Mouse (Mus musculus): Measurements from ENCODE around the gene Rph3al. TPM values are rescaled to one million over a fixed set of nuclear protein-coding genes. Genes with fewer than 3 reads are reported as not detected.

Gene Rph3al
- polyA plus RNA-seq, 1 experiment from 2014 or later: 0.84 TPM

DNA sequence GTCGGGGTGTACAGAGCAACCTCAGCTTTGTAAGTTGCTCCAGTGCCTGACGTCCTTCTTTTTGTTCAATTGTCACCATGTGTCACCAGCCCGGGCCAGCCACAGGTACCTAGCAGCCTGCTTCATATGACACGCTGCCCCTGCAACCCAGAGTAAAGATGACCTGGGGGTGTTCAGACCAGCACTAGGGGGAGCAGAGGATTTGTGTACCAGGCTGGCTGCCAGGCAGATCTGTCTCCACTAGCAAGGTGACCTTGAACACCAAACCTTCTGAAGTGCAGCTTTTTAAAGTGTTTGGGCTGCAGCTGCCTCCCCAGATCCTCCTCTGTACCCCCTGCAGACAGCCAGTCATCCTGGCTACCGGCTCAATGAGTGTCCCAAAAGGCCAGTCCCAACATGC, 9.0 kb upstream of the Rph3al start:
- 35% methylated on average over 5 of the region's 5 CpGs for WGBS
- Histone ChIP-seq H3K36me3 (no peaks in the 10 kb centered on the region), H3K4me3 (no peak overlapping the region), H3K9me3 (peaks cover 3% of the 10 kb centered on the region; the same call in 1 of the 2 replicates), H3K27ac (replicated peaks) (no peak overlapping the region), H3K27me3 (no peaks in the 10 kb centered on the region), H3K4me2 (replicated peaks) (no peak overlapping the region), H3K4me1 (peaks cover 17% of the 10 kb centered on the region), H3K9ac (replicated peaks) (no peak overlapping the region)
- no peak for ATAC-seq (ENCODE audit: low FRiP score, low read depth)

DNA sequence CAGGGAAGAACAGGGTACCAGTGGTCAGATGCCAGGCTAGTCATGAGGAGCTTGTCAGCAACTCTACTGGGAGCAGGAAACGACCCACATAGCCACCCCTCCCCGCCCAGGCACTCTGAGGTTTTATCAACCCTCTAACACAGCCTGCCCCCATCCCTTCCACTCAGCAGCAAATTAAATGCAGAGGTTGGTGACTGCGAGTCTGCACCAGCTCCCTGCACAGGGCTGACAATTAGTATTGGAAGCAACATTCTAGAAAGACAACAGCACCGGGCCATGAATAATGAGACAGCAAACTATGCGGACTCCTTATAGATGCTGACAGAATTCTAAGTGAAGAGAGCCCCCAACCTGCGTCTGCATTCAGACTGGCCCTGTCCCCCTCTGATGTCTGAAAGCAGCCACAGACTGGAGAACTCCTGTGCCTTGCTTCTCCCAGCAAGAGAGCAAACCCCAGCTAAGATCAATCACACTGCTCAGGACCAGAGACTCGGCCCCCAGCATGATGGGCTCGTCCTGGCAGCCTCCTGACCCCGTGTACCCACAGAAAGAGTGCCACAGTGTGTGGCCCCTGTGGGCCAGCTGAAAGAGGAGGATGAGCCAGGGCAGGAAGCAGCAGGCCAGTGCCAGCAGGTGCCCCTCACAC, 7.7 kb upstream of the Rph3al start:
- peaks cover 3% of the 10 kb centered on the region; the same call in 1 of the 2 replicates for H3K9me3 ChIP-seq
- no peak for ATAC-seq (ENCODE audit: low FRiP score, low read depth)
- no peak overlapping the region for H3K4me2 ChIP-seq (replicated peaks)
- no peaks in the 10 kb centered on the region for H3K27me3 ChIP-seq
- H3K4me1 ChIP-seq: peaks cover 17% of the 10 kb centered on the region
- 0 out of 2 replicates have a peak overlapping the region, but pooled peaks have one; percentile 24 for H3K9ac ChIP-seq (replicated peaks)
- no peaks in the 10 kb centered on the region for H3K36me3 ChIP-seq
- H3K27ac ChIP-seq (replicated peaks): peak overlapping the region; percentile 71
- H3K4me3 ChIP-seq: no peak overlapping the region
- 10% methylated on average over 9 of the region's 9 CpGs for WGBS

DNA sequence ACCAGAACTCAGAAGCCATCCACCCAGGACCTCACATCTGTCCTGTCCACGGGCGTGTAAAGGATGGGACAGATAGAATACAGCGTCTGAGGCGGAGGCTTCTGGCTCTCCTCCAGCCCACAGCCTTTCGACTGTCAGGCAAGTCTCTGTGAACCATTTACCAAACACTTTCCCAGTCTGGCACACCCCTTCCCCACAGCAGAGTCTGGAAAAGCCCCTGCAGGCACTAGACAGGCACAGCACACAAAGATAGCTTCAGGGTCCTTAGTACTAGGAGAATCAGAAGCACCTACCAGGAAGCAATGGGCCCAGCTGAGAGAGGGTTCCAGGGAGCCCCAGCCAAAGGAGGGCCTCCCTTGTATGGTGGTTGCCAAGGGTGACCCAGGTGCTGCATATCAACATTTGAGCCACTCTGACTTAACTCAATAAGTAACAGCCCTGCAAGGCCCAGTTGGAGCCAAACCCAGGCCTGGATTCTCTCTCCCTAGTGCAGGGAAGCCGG, 808 bp downstream of the Rph3al start:
- no peak overlapping the region for H3K4me2 ChIP-seq (replicated peaks)
- no peaks in the 10 kb centered on the region for H3K36me3 ChIP-seq
- H3K27ac ChIP-seq (replicated peaks): no peak overlapping the region; the same call in 1 of the 2 replicates
- peak overlapping the region; percentile 28; the same call in 1 of the 2 replicates for H3K9ac ChIP-seq (replicated peaks)
- WGBS: 59% methylated on average over 6 of the region's 6 CpGs
- H3K4me3 ChIP-seq: no peak overlapping the region
- H3K4me1 ChIP-seq: peaks cover 10% of the 10 kb centered on the region
- H3K27me3 ChIP-seq: 0 out of 2 replicates have a peak, but pooled peaks cover 6% of the 10 kb centered on the region
- no peaks in the 10 kb centered on the region for H3K9me3 ChIP-seq
- no peak for ATAC-seq (ENCODE audit: low FRiP score, low read depth)

DNA sequence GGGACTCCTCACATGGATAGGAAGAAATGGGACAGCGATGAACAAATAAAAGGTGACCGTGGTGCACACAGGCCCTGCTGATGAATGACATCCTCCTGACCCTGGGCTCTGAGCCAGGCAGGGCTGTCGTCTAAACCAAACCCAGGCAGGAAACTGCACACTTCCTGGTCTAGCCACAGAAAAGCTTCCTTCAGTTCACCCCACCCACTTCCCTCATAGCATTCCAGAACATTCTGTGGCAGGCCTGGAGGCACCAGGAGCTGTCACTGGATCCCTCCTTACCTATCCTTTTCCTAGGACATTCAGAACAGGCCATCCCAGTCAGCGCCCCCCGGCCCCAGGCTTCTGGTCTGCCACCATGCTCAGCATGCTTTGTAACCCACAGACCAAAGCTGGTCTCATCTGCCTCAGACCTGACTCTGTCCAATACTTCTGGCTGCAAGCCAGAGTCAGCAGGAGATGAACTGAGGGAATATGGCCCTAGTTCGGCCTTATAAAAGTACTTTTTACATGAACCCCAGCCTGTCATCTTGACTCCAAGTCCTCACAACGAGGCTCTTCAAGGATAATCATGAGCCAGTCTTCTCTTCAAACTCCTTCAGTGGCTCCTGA, 2.3 kb downstream of the Rph3al start:
- H3K4me2 ChIP-seq (replicated peaks): no peak overlapping the region
- no peaks in the 10 kb centered on the region for H3K9me3 ChIP-seq
- peaks cover 10% of the 10 kb centered on the region for H3K4me1 ChIP-seq
- no peak overlapping the region for H3K4me3 ChIP-seq
- 79% methylated on average over 7 of the region's 7 CpGs for WGBS
- H3K36me3 ChIP-seq: no peaks in the 10 kb centered on the region
- H3K27ac ChIP-seq (replicated peaks): no peak overlapping the region
- ATAC-seq (ENCODE audit: low FRiP score, low read depth): no peak
- H3K27me3 ChIP-seq: 0 out of 2 replicates have a peak, but pooled peaks cover 6% of the 10 kb centered on the region
- H3K9ac ChIP-seq (replicated peaks): no peak overlapping the region

DNA sequence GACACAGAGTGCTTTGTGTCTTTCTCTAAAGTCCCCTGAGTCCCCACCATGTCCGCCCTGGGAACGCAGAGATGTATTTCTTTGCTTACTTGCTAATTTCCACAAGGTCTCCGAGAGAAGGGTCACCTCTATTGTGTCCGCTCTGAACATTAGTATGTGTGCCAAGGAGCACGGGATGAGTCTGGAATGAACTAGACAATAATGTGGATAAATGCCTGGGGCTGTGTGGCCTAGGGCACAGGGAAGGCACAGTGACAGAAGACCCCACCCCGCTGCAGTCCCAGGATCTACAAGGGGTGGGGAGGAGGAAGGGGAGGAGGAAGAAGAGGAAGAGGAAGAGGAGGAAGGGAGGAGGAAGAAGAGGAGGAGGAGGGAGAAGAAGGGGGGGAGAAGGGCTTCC, 3.8 kb downstream of the Rph3al start:
- Histone ChIP-seq H3K9me3 (no peaks in the 10 kb centered on the region), H3K4me3 (no peak overlapping the region), H3K9ac (replicated peaks) (no peak overlapping the region), H3K27ac (replicated peaks) (no peak overlapping the region; the same call in 1 of the 2 replicates), H3K4me2 (replicated peaks) (no peak overlapping the region), H3K27me3 (0 out of 2 replicates have a peak, but pooled peaks cover 4% of the 10 kb centered on the region), H3K4me1 (peaks cover 10% of the 10 kb centered on the region), H3K36me3 (no peaks in the 10 kb centered on the region)
- 57% methylated on average over 6 of the region's 6 CpGs for WGBS
- no peak for ATAC-seq (ENCODE audit: low FRiP score, low read depth)

DNA sequence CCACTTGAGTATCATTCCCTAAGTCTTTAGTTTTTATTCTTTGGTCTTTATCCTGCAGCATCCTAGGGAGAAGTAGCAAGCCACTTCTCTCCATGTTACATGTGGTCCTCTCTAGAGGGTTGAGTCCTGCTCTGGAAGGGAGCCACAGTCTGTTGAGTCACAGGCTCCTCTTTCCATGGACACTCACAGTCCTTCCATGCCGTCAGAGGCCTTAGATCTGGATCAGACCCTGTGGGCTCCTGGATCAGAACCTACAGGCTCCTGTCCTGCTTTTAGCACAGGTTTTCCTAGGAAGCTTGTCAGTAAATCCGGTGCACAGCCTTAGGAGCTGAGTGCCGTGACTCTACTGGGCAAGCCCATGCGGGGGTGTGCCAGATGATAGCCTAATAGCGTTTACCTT, 4.9 kb downstream of the Rph3al start:
- Histone ChIP-seq H3K27ac (replicated peaks) (no peak overlapping the region), H3K9ac (replicated peaks) (no peak overlapping the region), H3K4me1 (peaks cover 10% of the 10 kb centered on the region), H3K9me3 (no peaks in the 10 kb centered on the region), H3K27me3 (no peaks in the 10 kb centered on the region), H3K4me3 (no peak overlapping the region), H3K36me3 (no peaks in the 10 kb centered on the region), H3K4me2 (replicated peaks) (no peak overlapping the region)
- 87% methylated on average over 5 of the region's 5 CpGs for WGBS
- no peak for ATAC-seq (ENCODE audit: low FRiP score, low read depth)

DNA sequence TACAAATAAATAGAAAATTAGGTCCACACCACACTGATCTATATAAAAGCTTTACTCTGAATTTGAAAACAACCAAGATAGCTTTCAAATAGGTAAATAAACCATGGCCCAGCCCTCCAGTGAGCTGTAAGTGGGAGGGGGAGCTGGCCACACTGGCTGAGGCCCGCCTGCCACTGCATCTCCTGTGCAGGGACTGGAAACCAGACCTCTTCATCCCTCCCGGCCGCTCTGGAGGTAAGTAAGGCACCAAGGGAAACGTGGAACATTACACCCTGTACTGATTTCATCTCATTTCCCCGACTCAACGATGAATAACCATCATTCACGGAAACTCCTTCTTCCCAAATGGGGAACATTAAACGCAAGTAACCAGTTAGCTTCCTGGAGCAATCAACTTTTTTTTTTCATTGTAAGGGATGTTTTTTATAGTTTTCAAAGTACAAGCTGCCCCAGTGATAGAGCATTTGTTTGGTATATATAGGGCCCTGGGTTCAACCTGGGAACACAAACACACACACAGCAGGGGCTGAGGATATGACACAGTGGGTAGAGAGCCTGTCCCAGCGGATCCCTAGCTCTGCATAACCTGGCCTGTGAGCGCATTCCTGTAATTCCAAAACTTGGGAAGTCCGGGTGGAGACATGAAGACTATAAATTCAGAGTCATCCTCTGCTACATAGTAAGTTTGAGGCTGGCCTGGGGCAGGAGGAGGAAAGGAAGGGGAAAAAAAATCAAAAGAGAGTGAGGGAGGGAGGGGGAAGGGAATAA, 7.1 kb downstream of the Rph3al start:
- Histone ChIP-seq H3K27me3 (no peaks in the 10 kb centered on the region), H3K9me3 (no peaks in the 10 kb centered on the region), H3K4me3 (no peak overlapping the region), H3K9ac (replicated peaks) (no peak overlapping the region), H3K4me1 (peaks cover 10% of the 10 kb centered on the region), H3K27ac (replicated peaks) (no peak overlapping the region), H3K4me2 (replicated peaks) (no peak overlapping the region), H3K36me3 (no peaks in the 10 kb centered on the region)
- ATAC-seq (ENCODE audit: low FRiP score, low read depth): no peak
- 57% methylated on average over 11 of the region's 11 CpGs for WGBS

DNA sequence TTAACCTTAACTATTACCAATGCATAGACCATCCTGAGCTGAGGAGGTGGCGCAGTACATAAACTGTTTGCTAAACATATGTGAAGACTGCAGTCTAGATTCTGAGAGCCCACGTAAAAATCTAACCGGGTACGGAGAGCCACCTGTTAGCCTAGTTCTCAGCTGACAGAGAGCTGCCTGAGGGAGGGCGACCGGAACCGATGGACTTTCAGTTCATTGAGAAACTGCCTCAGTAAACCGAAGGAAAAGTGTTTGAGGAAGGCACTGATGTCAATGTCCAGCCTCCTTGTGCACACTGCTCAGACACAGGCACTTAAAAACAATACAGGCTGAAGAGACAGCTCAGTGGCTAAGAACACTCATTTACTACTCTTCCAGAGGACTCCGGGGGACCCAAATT, 8.0 kb downstream of the Rph3al start:
- 80% methylated on average over 9 of the region's 9 CpGs for WGBS
- H3K27ac ChIP-seq (replicated peaks): no peak overlapping the region
- no peaks in the 10 kb centered on the region for H3K36me3 ChIP-seq
- H3K4me3 ChIP-seq: no peak overlapping the region
- no peak for ATAC-seq (ENCODE audit: low FRiP score, low read depth)
- H3K9me3 ChIP-seq: no peaks in the 10 kb centered on the region
- H3K27me3 ChIP-seq: no peaks in the 10 kb centered on the region
- H3K9ac ChIP-seq (replicated peaks): no peak overlapping the region
- peaks cover 10% of the 10 kb centered on the region for H3K4me1 ChIP-seq
- no peak overlapping the region for H3K4me2 ChIP-seq (replicated peaks)

DNA sequence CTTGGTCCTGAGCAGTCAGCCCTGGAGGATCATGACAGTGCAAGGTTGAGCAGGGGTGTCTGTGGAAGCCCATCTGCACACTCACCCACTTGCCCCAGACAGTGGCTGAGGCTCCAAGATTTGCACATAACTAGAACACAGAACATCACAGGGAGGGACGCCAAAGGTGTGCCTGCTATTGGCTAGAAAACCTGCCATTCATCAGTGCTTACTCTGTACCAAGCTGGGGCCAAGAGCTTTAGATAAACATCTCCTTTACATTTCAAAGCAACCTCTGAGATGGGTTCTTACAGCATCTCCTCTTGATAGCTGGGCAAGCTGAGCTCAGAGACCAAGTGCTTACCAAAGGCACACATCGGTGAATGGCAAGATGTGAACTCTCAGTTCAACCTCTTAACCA, 10.3 kb downstream of the Rph3al start:
- Histone ChIP-seq H3K9me3 (no peaks in the 10 kb centered on the region), H3K36me3 (no peaks in the 10 kb centered on the region)
- 80% methylated on average over 2 of the region's 2 CpGs for WGBS

DNA sequence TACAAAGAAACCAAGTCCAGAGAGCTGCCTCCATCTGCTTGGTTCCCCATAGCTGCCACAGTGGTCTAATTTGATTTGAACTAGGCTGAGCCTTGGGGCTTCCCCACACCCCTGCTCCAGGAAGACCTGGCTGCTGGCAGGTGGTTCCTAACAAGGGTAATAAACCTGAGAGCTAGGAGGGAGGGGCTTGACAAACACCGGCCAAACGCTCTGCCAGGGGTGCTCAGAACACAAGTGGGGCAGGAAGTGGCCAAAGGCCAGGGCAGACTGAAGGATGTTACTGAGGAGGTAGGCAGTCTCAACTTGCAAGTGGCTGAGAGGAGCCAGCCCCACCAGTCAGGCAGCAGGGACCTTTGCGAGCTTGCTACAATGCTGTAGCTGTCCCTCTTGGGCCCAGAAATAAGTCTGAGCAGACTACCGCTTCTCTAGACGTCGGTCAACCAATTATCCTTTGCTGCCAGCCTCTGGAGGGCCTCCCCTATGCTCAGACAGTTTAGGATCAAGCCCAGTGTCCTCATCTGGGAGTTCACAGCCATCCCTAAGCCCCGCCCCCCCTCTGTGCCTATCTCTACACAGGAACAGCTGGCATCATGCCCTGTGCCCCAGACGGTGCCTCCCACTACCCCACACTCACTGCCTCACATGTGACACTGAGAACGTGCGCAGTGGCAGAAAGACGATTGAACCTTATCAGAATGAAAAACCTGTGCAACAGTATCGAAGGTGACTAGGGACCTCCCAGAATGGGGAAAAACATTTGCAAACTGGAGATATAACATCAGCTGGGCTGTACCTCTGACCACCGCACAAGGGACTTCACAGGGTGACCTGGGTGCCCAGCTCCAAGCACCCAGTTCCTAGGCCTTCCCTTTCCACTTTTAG, 11.6 kb downstream of the Rph3al start:
- no peak overlapping the region for H3K9ac ChIP-seq (replicated peaks)
- no peak overlapping the region for H3K4me2 ChIP-seq (replicated peaks)
- H3K4me1 ChIP-seq: peaks cover 10% of the 10 kb centered on the region
- no peaks in the 10 kb centered on the region for H3K36me3 ChIP-seq
- no peaks in the 10 kb centered on the region for H3K9me3 ChIP-seq
- no peak overlapping the region for H3K27ac ChIP-seq (replicated peaks)
- no peak for ATAC-seq (ENCODE audit: low FRiP score, low read depth)
- H3K4me3 ChIP-seq: no peak overlapping the region
- WGBS: 77% methylated on average over 13 of the region's 13 CpGs
- no peaks in the 10 kb centered on the region for H3K27me3 ChIP-seq

More for the DNA sequence above, 10.3 kb downstream of the Rph3al start:
- no peak overlapping the region for H3K9ac ChIP-seq (replicated peaks)
- peaks cover 10% of the 10 kb centered on the region for H3K4me1 ChIP-seq
- no peaks in the 10 kb centered on the region for H3K27me3 ChIP-seq
- H3K27ac ChIP-seq (replicated peaks): no peak overlapping the region
- H3K4me2 ChIP-seq (replicated peaks): no peak overlapping the region
- ATAC-seq (ENCODE audit: low FRiP score, low read depth): no peak
- H3K4me3 ChIP-seq: no peak overlapping the region

DNA sequence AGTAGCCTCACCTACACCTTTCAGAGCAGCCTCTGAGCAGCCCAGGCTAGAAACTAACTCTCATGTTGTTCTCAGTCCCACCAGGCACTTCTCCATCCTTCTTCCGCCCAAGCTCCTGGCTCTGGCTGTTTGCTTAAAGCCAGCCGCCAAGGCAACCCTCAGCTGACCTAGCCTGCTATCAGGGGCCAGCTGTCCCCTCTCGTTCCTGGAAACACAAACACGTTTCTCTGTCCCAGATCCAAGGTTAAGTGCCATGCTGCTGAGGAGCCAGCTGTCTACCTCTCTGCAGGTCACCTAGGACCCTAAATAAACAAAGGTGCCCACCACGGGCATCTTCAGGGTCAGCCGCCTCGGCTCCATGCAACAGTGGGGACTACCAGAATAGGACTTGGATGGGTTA, 12.4 kb downstream of the Rph3al start:
- no peak overlapping the region for H3K27ac ChIP-seq (replicated peaks)
- no peak overlapping the region for H3K4me3 ChIP-seq
- H3K9me3 ChIP-seq: no peaks in the 10 kb centered on the region
- no peak overlapping the region for H3K4me2 ChIP-seq (replicated peaks)
- 68% methylated on average over 7 of the region's 7 CpGs for whole genome bisulfite sequencing
- no peak for ATAC-seq (ENCODE audit: low FRiP score, low read depth)
- peaks cover 10% of the 10 kb centered on the region for H3K4me1 ChIP-seq
- no peaks in the 10 kb centered on the region for H3K27me3 ChIP-seq
- H3K9ac ChIP-seq (replicated peaks): no peak overlapping the region
- no peaks in the 10 kb centered on the region for H3K36me3 ChIP-seq
